Mouse (Mus musculus) cerebellum, adult (tissue): ENCODE results near the gene Gemin6.
"Not testable (repeated sequence)": the region's sequence is repeated elsewhere in the genome, so short reads cannot be mapped to it uniquely, and the experiment has no call there.

ENCODE experiments used
- ATAC-seq: cut with Nextera tagmentation; 2 replicates; pipeline ENCODE4 v1.9.2; 2017; ENCODE audit warnings: mild to moderate bottlenecking, moderate library complexity, mixed read lengths; ENCODE audit not compliant: insufficient number of reproducible peaks, low FRiP score, low TSS enrichment

Gene Gemin6

GRCm38 (mm10) chr17:80233844-80234243, 9.6 kb downstream of the Gemin6 start:
- no peak for ATAC-seq

DNA sequence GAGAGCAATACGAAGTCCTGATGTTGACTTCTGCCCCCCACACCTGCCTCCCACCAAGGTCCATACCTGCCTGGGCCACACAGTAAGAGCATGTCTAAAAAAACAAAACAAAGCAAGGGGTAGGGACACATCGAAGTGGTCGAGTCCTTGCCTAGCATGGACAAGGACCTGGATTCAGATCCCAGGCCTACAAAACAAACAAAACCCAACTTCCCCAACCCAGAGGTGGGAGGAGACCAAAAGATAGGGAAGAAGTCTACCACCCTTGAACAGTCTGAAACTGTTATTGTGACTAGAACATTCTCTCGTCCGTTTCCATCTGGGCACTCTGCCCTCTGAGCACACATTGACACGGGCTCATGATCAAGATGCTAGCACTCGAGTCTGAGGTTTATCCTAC, 10.1 kb downstream of the Gemin6 start:
- ATAC-seq: no peak

GRCm38 (mm10) chr17:80235477-80235876, 11.2 kb downstream of the Gemin6 start:
- ATAC-seq: no peak

GRCm38 (mm10) chr17:80236805-80237204, 12.6 kb downstream of the Gemin6 start:
- no peak for ATAC-seq

GRCm38 (mm10) chr17:80237475-80237874, 13.2 kb downstream of the Gemin6 start:
- no peak for ATAC-seq

GRCm38 (mm10) chr17:80241594-80241993, 17.4 kb downstream of the Gemin6 start:
- no peak for ATAC-seq

DNA sequence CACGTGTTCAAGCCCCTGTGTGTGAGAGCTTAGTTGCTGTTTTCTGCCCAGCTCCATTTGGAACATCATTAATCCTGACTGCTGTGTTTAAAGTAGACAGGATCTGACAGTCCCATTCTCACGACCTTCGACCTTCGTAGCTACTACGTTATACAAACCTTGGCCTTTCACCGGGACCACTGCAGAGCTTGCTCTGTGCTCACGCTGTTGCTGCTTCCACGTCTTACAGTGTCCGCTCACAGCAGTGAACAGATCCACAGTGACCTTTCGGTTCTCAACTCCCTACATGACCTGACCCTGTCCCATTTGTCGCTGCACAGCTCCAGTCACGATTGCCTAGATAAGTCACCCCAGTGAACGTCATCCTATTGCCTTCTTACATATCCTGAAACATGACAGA, 18.9 kb downstream of the Gemin6 start:
- no peak for ATAC-seq

DNA sequence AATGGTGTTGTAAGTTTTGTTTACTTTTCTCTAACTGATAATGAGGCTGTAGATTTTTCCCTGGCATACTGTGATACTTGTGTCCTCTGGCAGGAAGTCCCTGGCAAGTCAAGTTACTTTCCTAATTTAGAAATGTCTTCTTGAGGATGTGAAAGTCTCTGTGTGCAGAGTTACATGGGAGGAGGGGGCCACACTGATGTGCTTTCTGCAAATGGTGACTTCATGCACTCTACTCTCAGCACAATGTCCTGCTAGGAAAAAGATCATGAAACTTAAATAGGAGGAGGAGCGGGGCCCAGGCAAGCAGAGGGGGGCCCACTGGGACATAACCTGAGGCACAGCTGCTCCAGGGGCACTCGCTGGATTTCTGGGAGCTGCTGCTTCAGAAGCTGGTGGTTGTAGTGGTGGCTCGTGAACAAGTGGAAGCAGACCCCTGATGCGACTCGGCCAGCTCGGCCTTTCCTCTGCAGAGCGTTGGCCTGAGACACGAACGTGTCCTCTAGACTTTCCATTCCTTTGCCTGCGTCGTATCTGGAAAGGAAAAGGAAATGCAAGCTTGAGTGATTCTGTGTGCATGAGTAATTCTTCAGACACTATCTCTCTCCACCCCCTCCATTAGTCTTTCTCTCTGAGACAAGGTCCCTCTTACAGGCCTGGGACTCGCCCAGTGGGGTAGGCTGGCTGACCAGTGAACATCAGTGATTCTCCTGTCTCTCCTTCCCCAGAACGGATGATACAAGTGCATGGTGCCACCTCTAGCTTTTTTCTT, 28.7 kb downstream of the Gemin6 start:
- no peak for ATAC-seq

GRCm38 (mm10) chr17:80254421-80254820, 30.2 kb downstream of the Gemin6 start:
- ATAC-seq: no peak

- no peak for ATAC-seq
Observed at GRCm38 (mm10) chr17:80255208-80255607, 31.0 kb downstream of the Gemin6 start.

GRCm38 (mm10) chr17:80267065-80267464, 42.8 kb downstream of the Gemin6 start:
- ATAC-seq: peak; percentile 83

GRCm38 (mm10) chr17:80268151-80268550, 43.9 kb downstream of the Gemin6 start:
- no peak for ATAC-seq

DNA sequence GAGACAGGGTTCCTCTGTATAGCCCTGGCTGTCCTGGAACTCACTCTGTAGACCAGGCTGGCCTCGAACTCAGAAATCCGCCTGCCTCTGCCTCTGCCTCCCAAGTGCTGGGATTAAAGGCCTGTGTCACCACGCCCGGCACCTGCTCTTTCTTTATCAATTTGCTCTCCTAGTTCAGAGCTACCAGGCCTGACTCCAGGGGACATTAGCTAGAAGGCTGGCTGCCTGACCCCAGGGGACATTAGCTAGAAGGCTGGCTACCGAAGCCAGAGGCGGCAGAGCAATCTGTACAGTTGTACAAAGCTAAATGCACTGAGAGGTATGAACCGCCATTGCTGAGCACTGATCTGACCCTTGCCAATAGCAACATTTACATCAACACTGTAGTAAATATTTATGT, 46.4 kb downstream of the Gemin6 start:
- not testable (repeated sequence) for ATAC-seq
